Mouse (Mus musculus): ENCODE measurements around the gene Tnfsf13b. TPM values are rescaled to one million over a fixed set of nuclear protein-coding genes. Genes with fewer than 3 reads are reported as not detected.

The Tnfsf13b gene
- polyA plus RNA-seq, 1 experiment from 2014 or later, result not detected

- Histone ChIP-seq H3K4me3 (ENCODE audit: low read depth, low read length) (peak within 1 kb of the TSS; percentile 86), H3K36me3 (replicated peaks; ENCODE audit: control insufficient read depth, insufficient read depth, low read depth, low read length) (no peaks in the 10 kb centered on the region), H3K4me1 (ENCODE audit: control insufficient read depth, insufficient read depth, low read length) (no peaks in the 10 kb centered on the region; the same call in 1 of the 2 replicates), H3K27ac (replicated peaks; ENCODE audit: low read depth, low read length) (peak within 1 kb of the TSS; percentile 66; the same call in 1 of the 2 replicates), H3K9me3 (replicated peaks; ENCODE audit: control insufficient read depth, low read length) (no peaks in the 10 kb centered on the region), H3K4me2 (ENCODE audit: low read depth, low read length) (peak within 1 kb of the TSS; percentile 59), H3K27me3 (ENCODE audit: control insufficient read depth, insufficient read depth, low read length) (no peaks in the 10 kb centered on the region), H3K9ac (replicated peaks; ENCODE audit: low read length) (peak within 1 kb of the TSS; percentile 92)
- under 1% methylated on average over 66 of the region's 68 CpGs for WGBS
- DNase-seq (ENCODE audit: low spot score) (peak; percentile 97), ATAC-seq (replicated peaks; ENCODE audit: insufficient number of reproducible peaks, low FRiP score, low TSS enrichment, low read depth) (peak; percentile 72)
These were observed 28.5 kb upstream of the Tnfsf13b start, which contains the start of the genes Lig4 and Abhd13 for GRCm38 (mm10) chr8:9977573-9978314. TSS of gene Lig4 (minus strand) at chr8:9977686. TSS of gene Abhd13 (plus strand) at chr8:9977707.

DNA sequence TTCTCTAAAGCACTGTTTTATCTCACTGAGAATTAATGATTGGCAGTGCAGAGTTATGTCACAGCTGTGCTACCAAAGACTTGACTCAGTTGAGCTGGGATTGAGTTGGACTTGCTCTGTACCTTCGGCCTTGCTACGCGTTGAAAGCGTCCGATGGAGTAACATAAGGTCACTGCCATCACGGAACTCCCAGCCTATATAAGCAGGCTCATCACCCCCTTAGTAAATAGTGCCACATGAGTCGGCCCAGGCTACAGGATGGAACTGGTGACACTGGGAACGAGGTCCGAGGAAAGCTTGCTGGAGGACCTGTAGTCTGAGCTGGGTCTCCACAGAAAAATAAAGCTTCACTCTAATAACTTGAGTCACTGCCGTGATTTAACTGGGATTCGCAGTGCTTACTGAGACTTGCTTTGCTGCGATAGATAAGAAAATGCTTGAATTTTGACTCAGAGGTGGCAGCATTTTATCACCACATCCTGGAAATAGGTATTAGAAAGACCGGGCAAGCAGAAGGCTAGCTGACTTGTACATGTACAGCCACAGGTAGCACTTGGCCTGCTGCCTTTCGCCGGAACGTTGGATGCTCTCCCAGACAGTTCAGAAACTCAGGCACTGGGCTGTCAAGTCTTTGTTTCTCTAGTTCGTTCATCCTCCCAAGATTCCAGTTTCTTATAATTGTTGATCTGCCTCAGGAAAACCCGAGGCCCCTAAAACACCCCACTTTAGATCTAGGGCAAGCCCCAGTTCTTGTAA, 27.6 kb upstream of the Tnfsf13b start:
- Histone ChIP-seq H3K4me2 (ENCODE audit: low read depth, low read length) (peak overlapping the region; percentile 59), H3K36me3 (replicated peaks; ENCODE audit: control insufficient read depth, insufficient read depth, low read depth, low read length) (no peaks in the 10 kb centered on the region), H3K9me3 (replicated peaks; ENCODE audit: control insufficient read depth, low read length) (no peaks in the 10 kb centered on the region), H3K4me3 (ENCODE audit: low read depth, low read length) (peak overlapping the region; percentile 86), H3K27me3 (ENCODE audit: control insufficient read depth, insufficient read depth, low read length) (no peaks in the 10 kb centered on the region), H3K4me1 (ENCODE audit: control insufficient read depth, insufficient read depth, low read length) (no peaks in the 10 kb centered on the region; the same call in 1 of the 2 replicates), H3K9ac (replicated peaks; ENCODE audit: low read length) (peak overlapping the region; percentile 92), H3K27ac (replicated peaks; ENCODE audit: low read depth, low read length) (no peak overlapping the region)
- DNase-seq (ENCODE audit: low spot score) (no peak), ATAC-seq (replicated peaks; ENCODE audit: insufficient number of reproducible peaks, low FRiP score, low TSS enrichment, low read depth) (no peak)
- WGBS, result 58% methylated on average over 18 of the region's 18 CpGs

DNA sequence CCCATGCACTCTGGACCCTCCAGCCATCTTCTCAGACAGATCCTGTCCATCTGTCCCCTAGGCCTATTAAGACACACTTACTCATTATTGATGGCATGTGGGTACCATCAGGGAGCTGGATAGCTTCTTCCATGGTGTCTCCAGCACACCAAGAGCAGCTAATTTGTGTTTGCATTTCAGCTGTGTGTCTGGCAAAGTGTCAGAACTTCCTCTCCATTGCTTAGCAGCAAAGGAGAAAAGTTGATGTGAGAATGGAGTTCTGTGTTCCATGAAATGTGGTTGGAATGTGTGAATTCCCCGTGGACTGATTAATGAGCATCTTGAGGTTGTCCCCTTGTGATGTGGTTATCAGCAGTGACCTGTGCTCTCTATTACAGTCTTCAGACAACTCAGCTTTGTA, 26.5 kb upstream of the Tnfsf13b start:
- ATAC-seq (replicated peaks; ENCODE audit: insufficient number of reproducible peaks, low FRiP score, low TSS enrichment, low read depth) (no peak), DNase-seq (ENCODE audit: low spot score) (no peak)
- no peaks in the 10 kb centered on the region for H3K27me3 ChIP-seq (ENCODE audit: control insufficient read depth, insufficient read depth, low read length)
- no peaks in the 10 kb centered on the region for H3K36me3 ChIP-seq (replicated peaks; ENCODE audit: control insufficient read depth, insufficient read depth, low read depth, low read length)
- no peak overlapping the region for H3K27ac ChIP-seq (replicated peaks; ENCODE audit: low read depth, low read length)
- WGBS, result 76% methylated on average over 1 of the region's 1 CpGs
- H3K4me3 ChIP-seq (ENCODE audit: low read depth, low read length), result no peak overlapping the region
- no peak overlapping the region for H3K9ac ChIP-seq (replicated peaks; ENCODE audit: low read length)
- no peak overlapping the region for H3K4me2 ChIP-seq (ENCODE audit: low read depth, low read length)
- no peaks in the 10 kb centered on the region for H3K9me3 ChIP-seq (replicated peaks; ENCODE audit: control insufficient read depth, low read length)
- no peaks in the 10 kb centered on the region; the same call in 1 of the 2 replicates for H3K4me1 ChIP-seq (ENCODE audit: control insufficient read depth, insufficient read depth, low read length)

DNA sequence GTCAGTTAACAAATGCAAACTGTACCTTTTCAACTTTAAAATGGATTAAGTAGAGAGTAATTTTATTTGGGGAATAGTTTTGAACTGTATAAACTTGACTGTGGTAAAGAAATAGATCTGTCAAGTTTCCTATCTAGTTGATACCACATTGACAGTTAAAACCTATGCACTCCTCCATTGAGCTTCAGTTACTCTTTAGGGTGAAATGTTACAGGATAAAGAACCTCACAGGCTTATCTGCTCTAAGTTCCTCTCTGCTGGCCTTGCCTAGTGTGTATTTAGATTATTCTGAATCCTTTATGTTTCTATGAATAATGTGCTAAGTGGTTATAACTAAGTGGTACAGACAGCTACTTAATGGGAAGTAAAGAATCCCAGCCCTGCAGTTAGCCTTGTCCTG, 26.1 kb upstream of the Tnfsf13b start:
- ATAC-seq (replicated peaks; ENCODE audit: insufficient number of reproducible peaks, low FRiP score, low TSS enrichment, low read depth) (no peak), DNase-seq (ENCODE audit: low spot score) (no peak)
- no peak overlapping the region for H3K4me2 ChIP-seq (ENCODE audit: low read depth, low read length)
- no peaks in the 10 kb centered on the region for H3K36me3 ChIP-seq (replicated peaks; ENCODE audit: control insufficient read depth, insufficient read depth, low read depth, low read length)
- no peak overlapping the region for H3K27ac ChIP-seq (replicated peaks; ENCODE audit: low read depth, low read length)
- no peak overlapping the region for H3K9ac ChIP-seq (replicated peaks; ENCODE audit: low read length)
- no peak overlapping the region for H3K4me3 ChIP-seq (ENCODE audit: low read depth, low read length)
- H3K9me3 ChIP-seq (replicated peaks; ENCODE audit: control insufficient read depth, low read length), result no peaks in the 10 kb centered on the region
- no peaks in the 10 kb centered on the region for H3K27me3 ChIP-seq (ENCODE audit: control insufficient read depth, insufficient read depth, low read length)
- H3K4me1 ChIP-seq (ENCODE audit: control insufficient read depth, insufficient read depth, low read length), result no peaks in the 10 kb centered on the region; the same call in 1 of the 2 replicates

DNA sequence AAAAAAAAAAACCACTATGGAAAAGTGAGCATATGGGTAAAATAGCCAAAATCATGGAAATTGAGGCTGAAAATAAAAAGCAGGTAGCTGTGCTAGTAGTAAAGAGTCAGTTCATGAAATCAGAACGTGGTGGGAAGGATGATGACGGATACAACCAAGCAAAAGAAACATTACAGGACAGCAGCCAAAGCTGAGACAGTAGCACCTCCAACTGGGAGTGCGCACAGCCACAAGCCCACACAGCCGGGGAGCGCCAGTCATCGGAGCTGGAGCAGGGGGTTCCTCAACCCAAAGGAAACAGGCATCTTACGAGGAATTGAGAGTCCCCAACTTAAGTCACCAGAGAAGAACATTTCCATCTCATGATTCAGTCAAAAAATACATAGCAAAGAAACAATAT, 2.2 kb upstream of the Tnfsf13b start:
- Histone ChIP-seq H3K9me3 (replicated peaks; ENCODE audit: control insufficient read depth, low read length) (no peaks in the 10 kb centered on the region), H3K9ac (replicated peaks; ENCODE audit: low read length) (no peak overlapping the region), H3K27me3 (ENCODE audit: control insufficient read depth, insufficient read depth, low read length) (no peaks in the 10 kb centered on the region; the same call in 1 of the 2 replicates), H3K4me1 (ENCODE audit: control insufficient read depth, insufficient read depth, low read length) (no peaks in the 10 kb centered on the region), H3K4me3 (ENCODE audit: low read depth, low read length) (no peak overlapping the region), H3K27ac (replicated peaks; ENCODE audit: low read depth, low read length) (no peak overlapping the region), H3K4me2 (ENCODE audit: low read depth, low read length) (no peak overlapping the region), H3K36me3 (replicated peaks; ENCODE audit: control insufficient read depth, insufficient read depth, low read depth, low read length) (no peaks in the 10 kb centered on the region)
- DNase-seq (ENCODE audit: low spot score), result no peak
- WGBS, result 73% methylated on average over 7 of the region's 7 CpGs
- ATAC-seq (replicated peaks; ENCODE audit: insufficient number of reproducible peaks, low FRiP score, low TSS enrichment, low read depth), result no peak

- DNase-seq (ENCODE audit: low spot score) (peak; percentile 66), ATAC-seq (replicated peaks; ENCODE audit: insufficient number of reproducible peaks, low FRiP score, low TSS enrichment, low read depth) (0 out of 2 replicates have a peak, but pooled peaks have one; percentile 59)
- no peak overlapping the region for H3K27ac ChIP-seq (replicated peaks; ENCODE audit: low read depth, low read length)
- no peaks in the 10 kb centered on the region; the same call in 1 of the 2 replicates for H3K27me3 ChIP-seq (ENCODE audit: control insufficient read depth, insufficient read depth, low read length)
- peak overlapping the region; percentile 72 for H3K4me2 ChIP-seq (ENCODE audit: low read depth, low read length)
- no peaks in the 10 kb centered on the region for H3K9me3 ChIP-seq (replicated peaks; ENCODE audit: control insufficient read depth, low read length)
- H3K4me3 ChIP-seq (ENCODE audit: low read depth, low read length), result peak overlapping the region; percentile 40
- H3K4me1 ChIP-seq (ENCODE audit: control insufficient read depth, insufficient read depth, low read length), result no peaks in the 10 kb centered on the region
- H3K36me3 ChIP-seq (replicated peaks; ENCODE audit: control insufficient read depth, insufficient read depth, low read depth, low read length), result no peaks in the 10 kb centered on the region
- WGBS, result 6% methylated on average over 29 of the region's 29 CpGs
- H3K9ac ChIP-seq (replicated peaks; ENCODE audit: low read length), result peak overlapping the region; percentile 48
These were observed 856 bp downstream of the Tnfsf13b start for GRCm38 (mm10) chr8:10006986-10007659.

GRCm38 (mm10) chr8:10007660-10008028, 1.4 kb downstream of the Tnfsf13b start:
- DNase-seq (ENCODE audit: low spot score) (no peak), ATAC-seq (replicated peaks; ENCODE audit: insufficient number of reproducible peaks, low FRiP score, low TSS enrichment, low read depth) (no peak)
- no peak overlapping the region for H3K27ac ChIP-seq (replicated peaks; ENCODE audit: low read depth, low read length)
- no peaks in the 10 kb centered on the region for H3K9me3 ChIP-seq (replicated peaks; ENCODE audit: control insufficient read depth, low read length)
- no peak overlapping the region for H3K9ac ChIP-seq (replicated peaks; ENCODE audit: low read length)
- H3K36me3 ChIP-seq (replicated peaks; ENCODE audit: control insufficient read depth, insufficient read depth, low read depth, low read length), result no peaks in the 10 kb centered on the region
- H3K4me2 ChIP-seq (ENCODE audit: low read depth, low read length), result peak overlapping the region; percentile 72
- H3K4me1 ChIP-seq (ENCODE audit: control insufficient read depth, insufficient read depth, low read length), result no peaks in the 10 kb centered on the region
- peak overlapping the region; percentile 40 for H3K4me3 ChIP-seq (ENCODE audit: low read depth, low read length)
- H3K27me3 ChIP-seq (ENCODE audit: control insufficient read depth, insufficient read depth, low read length), result no peaks in the 10 kb centered on the region; the same call in 1 of the 2 replicates
- 38% methylated on average over 6 of the region's 6 CpGs for WGBS

Measured in embryonic facial prominence, embryonic 11.5 days (tissue).